Mouse (Mus musculus): ENCODE results near the gene Sult2a8. TPM values are rescaled to one million over a fixed set of nuclear protein-coding genes. Genes with fewer than 3 reads are reported as not detected.

Gene Sult2a8
- polyA plus RNA-seq (2017; shearing (Covaris generic)) = not detected

GRCm38 (mm10) chr7:14446534-14446933 lies at the start of gene Sult2a8:
Sult2a8 (minus strand) TSS chr7:14446769.

GRCm38 (mm10) chr7:14494130-14494529 lies 47.6 kb upstream of the Sult2a8 start, which contains the start of gene Sult2a7:
Sult2a7 (minus strand) TSS chr7:14494230.

Other genes with a start within 250 kb of the Sult2a8 start
- gene Sult2a6, start 191.9 kb downstream of the Sult2a8 start, polyA plus RNA-seq (2017; shearing (Covaris generic)) = not detected
- not detected for gene Obox8, start 113.2 kb downstream of the Sult2a8 start, polyA plus RNA-seq (2017; shearing (Covaris generic))
- gene Sult2a7, start 47.5 kb upstream of the Sult2a8 start, polyA plus RNA-seq (2017; shearing (Covaris generic)) = not detected
- gene Vmn1r90, start 116.7 kb upstream of the Sult2a8 start, polyA plus RNA-seq (2017; shearing (Covaris generic)) = not detected
- gene Obox7, start 212.7 kb upstream of the Sult2a8 start, polyA plus RNA-seq (2017; shearing (Covaris generic)) = not detected